Mouse (Mus musculus) T-helper 2 cell (primary cell): Measurements from ENCODE around the gene Tsacc.
"Not testable (repeated sequence)": the region's sequence is repeated elsewhere in the genome, so short reads cannot be mapped to it uniquely, and the experiment has no call there.

Experiments used
- in situ Hi-C: fragments of 300-600 bp; cut with MboI, MseI; formaldehyde crosslinking; loops from one replicate; pipeline ENCODE4 v1.15.1; 2025; ENCODE audit warnings: high pct_unique_total_duplicates

Gene Tsacc

DNA sequence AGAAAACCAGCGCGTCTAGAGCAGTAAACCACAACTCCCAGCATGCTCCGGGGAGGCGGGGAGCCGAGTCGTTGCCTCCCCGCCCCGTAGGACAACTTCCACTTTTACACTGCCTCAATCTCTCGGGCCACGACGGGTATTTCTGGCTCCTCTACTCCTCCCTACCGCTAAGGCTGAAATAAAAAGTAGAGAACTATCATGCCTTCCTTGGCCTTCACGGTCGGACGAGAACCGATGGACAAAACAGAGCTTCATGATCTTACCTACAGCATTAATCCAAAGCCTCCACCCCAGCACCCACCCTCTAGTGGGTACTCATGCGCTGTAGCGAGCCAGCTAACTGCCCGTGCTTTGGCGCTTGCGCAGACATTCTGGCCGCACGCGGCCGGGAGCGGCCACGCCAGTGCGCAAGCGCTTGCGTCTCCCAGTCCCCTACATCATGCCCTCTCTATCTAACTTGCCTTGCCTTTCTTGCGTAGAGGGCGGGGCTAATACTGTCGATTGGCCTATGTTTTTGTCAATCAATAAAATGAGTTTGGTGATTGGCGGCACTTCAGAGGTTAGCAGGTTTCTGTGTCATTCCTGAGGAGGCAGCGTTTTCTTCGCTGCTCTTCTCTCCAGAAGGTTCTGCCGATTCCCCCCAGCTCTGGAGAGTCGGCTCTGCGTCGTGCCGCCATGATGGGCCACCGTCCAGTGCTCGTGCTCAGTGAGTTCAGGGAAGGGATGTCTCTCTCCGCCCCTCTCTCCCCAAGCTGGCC, at the start of gene Tsacc, which contains the start of gene Cct3:
Gene Tsacc (minus strand): TSS at position 439 of the 758 bp plus-strand sequence.
Gene Cct3 (plus strand): TSS at position 556 of the 758 bp plus-strand sequence.
- in situ Hi-C loops = no loop called here

DNA sequence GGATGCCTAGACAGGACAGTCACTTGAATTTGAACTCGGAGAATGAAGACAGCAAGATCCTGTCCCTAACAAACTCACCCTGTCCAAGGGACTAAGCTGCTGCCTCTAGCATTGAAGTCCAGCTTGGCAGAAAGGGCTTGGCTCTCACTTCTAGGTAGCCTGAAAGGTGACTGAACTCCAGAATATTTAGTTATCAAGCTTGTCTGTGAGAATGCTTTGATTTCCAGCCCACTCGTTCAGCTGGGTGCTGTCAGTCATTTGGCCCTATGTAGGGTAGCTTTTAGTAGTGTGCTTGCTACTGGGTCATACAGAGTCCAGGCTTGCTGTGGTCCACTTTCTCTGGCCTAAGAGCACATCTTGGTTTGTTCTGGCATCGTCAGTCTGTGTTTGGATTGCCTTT, 42.2 kb upstream of the Tsacc start:
- in situ Hi-C loops = no loop called here

DNA sequence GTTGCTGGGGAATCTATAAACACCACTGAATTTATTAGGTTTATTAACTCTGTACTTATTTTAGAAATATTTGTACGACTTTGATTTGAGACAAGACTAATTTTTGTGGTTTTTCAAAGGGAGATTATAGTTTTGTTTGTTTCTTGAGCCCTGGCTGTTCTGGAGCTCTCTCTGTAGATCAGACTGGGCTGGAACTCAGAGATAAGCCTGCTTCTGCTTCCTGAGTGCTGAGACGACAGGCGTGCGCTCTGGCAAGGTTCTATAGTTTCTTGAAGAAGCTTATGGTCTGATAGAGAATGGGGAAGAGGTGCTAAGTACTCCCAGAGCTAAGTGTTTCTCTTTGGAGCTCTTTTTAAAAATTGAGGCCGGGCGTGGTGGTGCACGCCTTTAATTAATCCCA, 41.5 kb upstream of the Tsacc start:
- in situ Hi-C loops = no loop called here

DNA sequence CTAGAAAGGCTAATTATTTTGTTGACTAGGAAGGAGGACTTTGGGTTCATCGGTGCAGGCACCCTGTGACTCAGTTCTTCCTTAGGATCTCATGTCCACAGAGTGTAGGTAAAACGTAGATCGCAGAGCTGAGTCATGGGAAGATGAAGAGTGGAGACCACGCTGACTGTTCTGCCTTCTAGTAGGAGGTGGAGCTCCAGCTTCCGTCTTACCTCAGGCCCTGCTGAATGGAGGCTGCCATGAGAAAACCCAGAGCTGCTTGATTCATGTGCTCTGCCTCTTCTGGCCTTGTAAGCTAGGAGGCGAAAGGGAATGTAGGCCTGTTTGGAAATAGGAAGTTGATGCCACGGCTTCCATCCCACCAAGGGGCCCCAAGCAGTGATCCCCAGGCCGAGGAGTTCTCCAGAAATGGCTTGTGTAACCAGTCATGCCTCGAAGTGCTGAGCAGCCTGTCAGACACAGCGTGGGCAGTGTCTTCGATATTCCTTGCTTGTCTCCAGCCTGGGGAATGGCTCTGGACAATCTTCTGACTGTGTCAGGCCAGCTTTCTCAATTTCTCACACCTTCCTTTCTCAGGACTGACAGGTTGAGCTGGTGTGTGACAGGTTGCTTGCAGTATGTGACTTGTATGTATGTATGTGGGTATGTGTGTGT, 40.7 kb upstream of the Tsacc start:
- in situ Hi-C loops = no loop called here

DNA sequence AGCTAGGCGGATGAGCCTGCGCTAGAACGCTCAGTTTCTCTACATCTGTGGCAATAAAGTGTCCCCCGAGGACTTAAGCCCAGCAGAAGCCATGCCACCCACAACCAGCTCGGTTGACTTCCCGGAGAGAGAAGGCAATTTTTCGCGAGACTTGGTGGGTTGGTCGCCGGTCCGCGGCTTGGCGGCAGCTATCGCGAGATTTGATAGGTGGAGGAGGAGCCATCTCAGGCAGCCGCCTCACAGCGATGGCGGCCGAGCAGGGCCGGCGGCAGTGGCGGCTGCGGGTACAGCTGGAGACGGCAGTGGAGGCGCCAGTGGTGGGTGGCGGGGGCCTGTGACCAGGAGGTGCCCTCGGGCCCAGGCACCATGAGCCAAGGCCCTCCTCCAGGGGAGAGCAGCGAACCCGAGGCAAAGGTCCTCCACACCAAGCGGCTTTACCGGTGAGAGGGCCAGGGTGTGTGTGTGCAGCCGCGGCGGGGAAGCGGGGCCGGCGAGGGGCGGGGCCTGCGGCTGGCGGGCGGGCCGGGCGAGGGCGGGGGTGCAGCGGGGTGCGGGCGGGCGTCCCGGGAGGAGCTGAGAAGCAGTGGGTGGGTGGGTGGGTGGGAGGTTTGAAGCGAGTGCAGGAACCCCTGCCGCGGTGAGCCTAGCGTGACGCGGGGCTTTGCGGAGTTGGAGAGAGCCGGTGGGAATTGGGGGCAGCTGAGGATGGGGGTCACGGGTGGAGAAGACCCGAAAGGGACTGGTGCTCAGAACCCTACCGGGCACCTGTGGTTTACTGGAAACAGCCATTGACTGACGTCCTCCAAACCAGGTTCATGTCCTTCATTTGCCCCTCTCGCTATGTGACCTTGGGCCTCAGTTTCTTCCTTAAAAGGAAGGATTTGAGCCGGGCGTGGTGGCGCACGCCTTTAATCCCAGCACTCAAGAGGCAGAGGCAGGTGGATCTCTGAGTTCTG, 39.5 kb upstream of the Tsacc start, which contains the start of the genes Tmem79 and Smg5:
Gene Tmem79 (minus strand): TSS at position 91 of the 956 bp plus-strand sequence.
Gene Smg5 (plus strand): TSS at position 203 of the 956 bp plus-strand sequence.
- in situ Hi-C loops = no loop called here

DNA sequence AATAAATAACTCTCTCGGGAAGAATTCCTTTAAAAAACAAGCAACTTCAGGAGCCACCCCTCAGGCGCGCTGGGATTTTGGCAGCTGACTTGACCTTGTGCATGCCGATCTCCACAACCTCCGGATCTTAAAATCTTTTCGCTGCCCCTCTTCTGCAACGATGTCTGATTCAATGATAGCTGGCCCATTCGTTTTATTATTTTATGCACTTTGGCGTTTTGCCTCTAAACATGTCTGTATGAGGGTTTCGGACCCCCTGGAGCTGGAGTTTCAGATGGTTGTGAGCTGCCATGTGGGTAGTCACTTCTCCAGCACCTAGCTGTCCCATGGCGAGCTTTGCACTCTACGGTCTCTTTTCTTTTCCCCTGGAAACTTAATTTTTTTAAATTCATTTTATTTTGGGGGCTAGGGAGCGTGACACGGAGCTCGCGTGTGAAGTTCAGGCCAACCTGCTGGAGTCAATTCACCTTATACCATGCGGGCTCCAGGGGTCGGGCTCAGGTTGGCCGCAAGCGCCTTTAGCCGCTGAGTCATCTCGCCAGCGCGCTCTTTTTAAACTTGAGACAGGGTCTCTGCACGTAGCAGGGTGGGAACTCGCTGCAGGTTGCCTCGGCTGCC, 38.7 kb upstream of the Tsacc start:
- in situ Hi-C loops = no loop called here

DNA sequence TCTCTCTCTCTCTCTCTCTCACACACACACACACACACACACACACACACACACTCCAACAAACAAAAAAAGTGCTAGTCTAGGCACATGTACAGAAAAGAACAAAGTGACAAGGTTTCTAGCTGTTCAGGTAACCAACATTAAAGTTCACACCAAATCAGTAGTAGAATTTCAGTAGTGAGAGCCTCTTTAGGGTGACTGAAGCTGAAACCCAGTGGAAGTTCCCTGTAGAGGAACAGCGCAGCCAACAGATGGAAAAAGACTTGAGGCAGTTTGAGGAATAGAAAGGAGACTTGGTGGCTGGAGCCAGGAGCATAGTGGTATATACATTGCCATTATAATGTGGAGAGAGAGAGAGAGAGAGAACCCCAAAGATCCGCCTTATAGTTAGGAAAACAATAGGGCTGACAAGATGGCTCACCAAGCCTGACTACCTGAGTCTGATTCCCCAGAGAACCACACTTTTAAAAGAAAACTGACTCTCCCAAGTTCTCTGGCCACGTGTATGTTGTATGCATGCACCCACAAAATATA, 38.2 kb upstream of the Tsacc start:
- in situ Hi-C loops = no loop called here

DNA sequence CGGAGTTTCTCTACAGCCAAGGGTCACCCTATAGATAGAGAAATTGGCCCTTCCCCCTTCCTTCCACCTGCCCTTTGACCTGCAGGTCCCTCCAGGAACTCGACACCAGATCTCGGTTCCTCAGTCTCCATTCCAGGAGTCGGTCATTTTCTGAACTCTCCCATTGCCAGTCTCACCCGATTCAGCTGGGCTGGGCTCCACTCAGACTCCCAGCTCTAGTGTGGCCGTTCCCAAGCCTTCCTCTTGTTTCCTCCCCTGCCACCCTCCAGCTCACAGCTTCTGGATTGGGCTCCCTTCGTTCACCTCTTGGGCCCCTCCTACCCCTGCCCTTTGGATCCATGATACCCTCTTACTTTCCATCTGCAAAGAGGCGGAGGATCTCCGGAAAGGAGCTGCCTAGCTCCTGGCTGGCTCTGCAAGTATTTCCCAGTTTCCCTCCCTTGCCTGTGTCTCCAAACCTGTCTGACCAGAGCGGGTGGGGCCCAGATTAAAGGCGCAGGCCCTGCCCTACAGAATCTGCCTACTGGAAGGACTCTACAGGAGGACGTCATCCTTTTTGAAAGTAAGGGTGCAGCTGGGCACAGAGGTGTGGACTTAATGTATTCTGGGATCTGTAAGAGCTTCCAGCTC, 37.3 kb upstream of the Tsacc start:
- in situ Hi-C loops = no loop called here

DNA sequence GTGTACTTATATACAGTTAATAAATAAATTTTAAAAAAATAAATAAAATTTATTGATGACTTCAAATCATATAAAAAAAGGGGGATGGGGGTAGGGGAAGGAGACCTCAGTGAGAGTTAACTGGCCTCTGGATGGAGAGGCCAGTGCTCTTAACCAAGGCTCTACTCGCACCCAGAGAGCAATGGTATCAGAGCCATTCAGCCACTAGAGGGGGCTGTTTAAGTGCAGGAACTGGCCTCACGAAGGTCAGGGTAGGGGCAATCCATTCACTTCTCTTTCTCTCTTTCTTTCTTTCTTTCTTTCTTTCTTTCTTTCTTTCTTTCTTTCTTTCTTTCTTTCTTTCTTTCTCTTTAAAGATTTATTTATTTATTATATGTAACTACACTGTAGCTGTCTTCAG, 34.5 kb upstream of the Tsacc start:
- in situ Hi-C loops = no loop called here

DNA sequence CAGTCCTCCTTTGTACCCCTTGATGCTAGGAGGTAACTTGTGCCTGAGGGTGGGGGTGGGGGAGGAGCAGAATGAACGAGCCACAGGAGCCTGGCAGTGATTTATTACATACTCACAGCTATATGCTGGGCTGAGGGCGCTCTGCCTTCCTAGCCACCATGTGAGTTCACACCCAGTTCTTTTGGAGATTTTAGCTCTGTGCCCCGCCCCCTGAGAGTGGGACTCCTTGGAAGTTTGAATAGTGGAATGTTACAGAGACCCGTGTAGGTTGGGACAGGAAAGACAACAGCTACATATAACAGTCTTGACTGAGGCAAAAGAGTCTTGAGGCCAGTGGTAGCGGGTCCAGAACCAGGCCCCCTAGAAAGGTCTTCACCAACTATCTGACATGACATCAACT, 32.2 kb upstream of the Tsacc start:
- in situ Hi-C loops = no loop called here

DNA sequence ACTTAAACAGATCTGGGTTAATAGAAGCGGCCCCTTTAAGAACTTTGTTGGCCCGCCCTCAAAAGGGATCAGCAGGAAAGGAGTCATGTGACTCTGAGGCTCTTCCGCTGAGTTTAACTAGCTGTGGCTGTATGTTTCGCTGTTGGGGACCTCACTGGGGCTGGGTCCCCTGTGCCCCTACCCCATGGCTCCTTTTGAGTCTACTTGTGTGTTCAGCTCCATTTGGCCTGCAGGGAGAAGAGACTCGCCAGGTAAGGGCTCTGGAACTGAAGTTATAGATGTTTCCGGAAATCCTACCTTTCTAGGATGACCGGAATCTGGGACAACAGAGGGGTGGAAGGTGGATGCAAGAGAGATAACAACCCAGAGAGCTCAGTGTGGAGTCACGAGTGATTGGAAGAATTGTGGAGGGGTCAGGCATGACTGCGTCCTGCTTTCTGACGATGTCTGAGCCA, 28.2 kb upstream of the Tsacc start, which contains the start of gene Glmp:
Gene Glmp (plus strand): TSS at position 73 of the 455 bp plus-strand sequence.
- in situ Hi-C loops = loop anchor here (25.0 kb wide), 1 partner anchor 537 kb away; no protein-coding TSS in a partner anchor

DNA sequence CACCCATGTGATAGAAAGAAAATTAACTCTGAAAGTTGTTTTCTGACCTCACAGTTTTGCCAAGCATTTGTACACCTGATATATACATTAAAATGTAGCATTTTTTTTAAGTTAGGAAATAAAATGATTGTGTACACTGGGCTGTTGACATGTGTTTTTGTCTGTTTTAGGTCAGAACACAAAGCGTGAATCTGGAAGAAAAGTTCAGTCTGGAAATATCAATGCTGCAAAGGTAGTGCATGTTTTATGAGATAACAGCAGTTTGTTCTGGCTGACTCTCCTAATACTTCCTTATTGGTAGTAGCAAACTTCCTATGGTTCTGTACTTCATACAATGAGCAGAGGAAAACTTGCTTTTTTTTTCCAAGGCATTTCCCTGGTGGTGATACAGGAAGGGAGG, 2.4 kb upstream of the Tsacc start:
- in situ Hi-C loops = no loop called here

DNA sequence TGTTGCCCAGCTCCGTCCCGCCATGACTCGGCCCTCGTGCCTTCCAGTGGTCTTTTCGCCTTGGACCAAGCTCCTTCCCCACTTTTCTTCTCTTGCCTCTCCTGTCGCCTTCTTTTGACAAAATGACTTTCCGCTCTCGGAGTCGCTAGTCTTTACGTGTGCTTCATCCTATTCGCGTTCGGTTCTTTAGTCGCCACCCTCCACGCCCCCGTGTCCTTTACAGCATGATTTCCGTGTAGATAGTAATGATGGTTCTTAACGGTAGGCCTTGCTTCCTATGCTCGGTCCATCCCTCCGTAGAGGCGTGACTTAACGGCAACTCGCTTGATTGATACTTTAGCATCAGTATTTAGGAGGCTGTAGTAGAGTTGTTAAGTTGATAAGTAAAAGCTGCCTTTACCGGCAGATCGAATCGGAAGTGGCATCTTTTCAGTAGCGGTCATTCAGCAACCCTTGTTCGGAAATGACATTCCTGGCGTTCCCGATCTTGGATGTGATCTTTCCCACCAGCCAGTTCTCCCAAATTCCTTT, 587 bp upstream of the Tsacc start:
- in situ Hi-C loops = no loop called here

DNA sequence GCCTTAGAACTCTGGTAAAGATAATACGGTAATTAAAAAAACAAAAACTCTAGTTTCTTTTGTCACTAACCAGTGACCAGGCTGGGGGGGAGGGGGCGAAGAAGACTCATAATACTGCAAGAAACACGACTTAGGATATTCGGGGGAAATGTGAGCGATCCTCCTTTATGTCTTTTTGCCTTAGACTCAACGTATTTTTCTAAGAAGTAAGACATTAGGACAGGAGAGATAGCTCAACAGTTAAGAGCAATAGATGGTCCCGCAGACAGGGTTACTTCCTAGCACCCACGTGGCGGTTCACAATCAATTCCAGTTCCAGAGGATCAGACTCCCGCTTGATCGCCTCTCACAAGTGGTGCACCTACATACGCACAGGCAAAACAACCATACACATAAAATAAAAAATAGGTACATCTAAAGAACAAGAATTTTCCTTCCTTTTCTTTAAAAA, 664 bp downstream of the Tsacc start:
- in situ Hi-C loops = no loop called here

DNA sequence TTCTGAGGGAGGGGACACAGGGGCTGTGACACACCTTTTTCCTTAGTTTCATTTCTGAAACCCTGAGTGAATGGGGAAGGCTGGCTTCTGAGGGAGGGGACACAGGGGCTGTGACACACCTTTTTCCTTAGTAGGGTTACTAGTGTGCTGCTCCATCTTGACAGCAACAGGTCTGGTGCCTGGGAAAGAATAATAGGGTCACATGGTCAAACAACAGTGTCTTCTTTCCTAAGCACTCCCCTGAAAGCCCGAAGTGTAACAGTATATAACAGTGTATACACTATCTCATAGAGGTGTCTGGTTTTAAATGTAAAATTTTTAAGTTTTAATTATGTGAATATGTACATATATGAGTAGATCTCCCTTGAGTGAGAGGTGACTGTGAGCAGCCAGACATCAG, 1.5 kb downstream of the Tsacc start:
- in situ Hi-C loops = not testable (repeated sequence)

DNA sequence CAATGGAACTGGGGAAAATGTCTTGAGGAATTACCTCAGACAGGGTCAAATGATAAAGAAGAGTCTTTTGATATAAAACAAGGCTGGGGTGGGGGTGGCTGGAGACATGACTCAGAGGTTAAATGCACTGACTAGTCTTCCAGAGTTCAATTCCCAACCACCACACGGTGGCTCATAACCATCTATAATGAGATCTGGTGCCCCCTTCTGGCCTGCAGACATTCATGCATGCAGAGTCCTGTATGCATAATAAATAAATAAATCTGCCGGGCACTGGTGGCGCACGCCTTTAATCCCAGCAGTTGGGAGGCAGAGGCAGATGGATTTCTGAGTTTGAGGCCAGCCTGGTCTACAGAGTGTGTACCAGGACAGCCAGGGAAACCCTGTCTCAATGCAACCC, 4.8 kb downstream of the Tsacc start:
- in situ Hi-C loops = no loop called here

DNA sequence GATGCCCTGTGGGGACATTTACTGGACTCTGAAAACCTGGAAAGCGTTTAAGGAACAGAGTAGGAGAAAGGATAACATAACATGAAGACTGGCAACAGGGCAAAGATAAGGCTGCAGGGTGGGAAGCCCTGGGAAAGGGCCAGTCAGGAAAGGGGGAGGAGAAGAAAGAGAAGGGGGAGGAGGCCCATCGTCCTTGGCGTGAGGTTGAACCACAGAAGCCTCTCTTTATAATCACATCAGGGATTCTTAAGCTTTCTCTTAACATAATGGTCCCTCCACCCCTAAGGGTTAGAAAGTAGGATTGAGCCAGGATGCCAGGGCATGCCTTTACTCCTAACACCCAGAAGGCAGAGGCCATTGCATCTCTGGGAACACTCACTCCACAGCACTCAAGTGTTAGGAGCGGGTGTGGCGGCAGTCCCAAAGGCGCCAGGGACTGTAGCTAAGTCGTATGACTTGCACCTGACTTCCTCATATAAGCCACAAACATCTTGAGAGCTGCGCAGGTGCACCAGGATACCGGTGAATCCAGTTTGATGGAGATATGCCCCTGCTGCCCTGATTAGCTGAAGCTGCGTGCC, 8.6 kb downstream of the Tsacc start:
- in situ Hi-C loops = not testable (repeated sequence)

DNA sequence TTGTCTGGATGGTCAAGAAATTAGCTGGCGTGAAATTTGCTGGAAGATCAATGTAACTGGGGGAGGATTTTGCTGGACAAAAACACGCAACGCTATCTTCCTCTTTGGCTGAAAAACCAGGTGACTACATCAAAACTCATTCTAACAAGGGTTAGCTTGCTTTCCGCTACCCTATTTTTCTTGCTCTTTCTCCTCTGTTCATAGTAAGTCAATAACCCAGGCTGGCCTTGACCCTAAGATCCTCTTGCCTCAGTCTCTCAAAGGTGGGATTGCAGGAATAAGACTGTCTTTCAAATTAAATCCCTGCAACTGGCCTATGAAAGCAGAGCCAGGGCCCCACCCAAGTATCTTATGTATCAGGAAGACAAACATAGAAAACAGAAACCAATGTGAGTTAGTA, 9.7 kb downstream of the Tsacc start, which contains the start of gene Gm38392:
Gene Gm38392 (minus strand): TSS at position 101 of the 400 bp plus-strand sequence.
- in situ Hi-C loops = no loop called here

DNA sequence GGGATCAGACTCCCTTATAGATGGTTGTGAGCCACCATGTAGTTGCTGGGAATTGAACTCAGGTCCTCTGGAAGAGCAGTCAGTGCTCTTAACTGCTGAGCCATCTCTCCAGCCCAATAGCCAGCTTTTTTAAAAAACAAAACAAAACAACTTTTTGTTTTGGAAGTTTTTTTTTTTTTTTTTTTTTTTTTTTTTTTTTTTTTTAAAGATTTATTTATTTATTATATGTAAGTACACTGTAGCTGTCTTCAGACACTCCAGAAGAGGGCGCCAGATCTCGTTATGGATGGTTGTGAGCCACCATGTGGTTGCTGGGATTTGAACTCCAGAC, 11.3 kb downstream of the Tsacc start:
- in situ Hi-C loops = not testable (repeated sequence)
